Mouse (Mus musculus): Measurements from ENCODE around the gene Vps8. TPM values are rescaled to one million over a fixed set of nuclear protein-coding genes. Genes with fewer than 3 reads are reported as not detected.
A peak's percentile ranks its signal among the peaks of the same experiment; 100 is the strongest.

The Vps8 gene
- total RNA-seq, 2 experiments from 2014 or later = 23.0 to 23.2 TPM

DNA sequence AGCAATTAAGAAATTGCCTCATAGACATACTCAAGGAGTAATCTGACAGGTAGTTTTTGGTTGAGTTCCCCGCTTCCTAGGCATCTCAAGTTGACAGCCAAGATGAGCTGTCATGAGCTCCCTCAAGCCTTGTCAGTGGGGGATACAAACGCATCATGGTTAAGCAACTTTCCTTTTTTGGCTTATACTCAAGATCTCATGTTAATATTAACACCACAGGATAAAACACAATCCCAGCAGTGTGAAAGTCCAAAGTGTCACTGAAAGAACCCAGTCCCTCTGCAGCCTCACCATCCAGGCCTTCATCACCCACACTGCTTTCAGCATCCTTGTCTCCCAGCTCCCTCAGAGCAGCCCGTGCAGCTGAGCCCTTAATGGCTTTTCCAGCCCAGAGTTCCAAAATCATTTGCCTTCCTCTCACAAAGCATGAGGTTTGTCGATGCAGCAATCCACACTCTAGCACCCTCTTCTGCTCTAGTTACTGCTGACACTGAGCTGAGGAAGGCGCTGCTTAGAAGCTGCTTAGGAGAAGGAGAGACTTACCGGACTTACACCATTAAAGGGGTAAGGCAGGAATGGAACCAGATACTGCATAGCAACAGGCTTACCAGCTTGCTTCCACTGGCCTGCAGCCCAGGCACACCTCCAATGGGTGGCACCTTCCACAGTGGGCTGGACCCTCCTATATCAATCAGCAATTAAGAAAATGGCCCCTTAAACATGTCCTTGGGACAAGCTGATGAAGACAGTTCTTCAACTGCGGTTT is 113.5 kb downstream of the Vps8 start:
- intact Hi-C loops (cut with DNase I) = loop anchor here (5.0 kb wide), 1 partner anchor 231 kb away; no protein-coding TSS in a partner anchor
- no peak for DNase-seq

DNA sequence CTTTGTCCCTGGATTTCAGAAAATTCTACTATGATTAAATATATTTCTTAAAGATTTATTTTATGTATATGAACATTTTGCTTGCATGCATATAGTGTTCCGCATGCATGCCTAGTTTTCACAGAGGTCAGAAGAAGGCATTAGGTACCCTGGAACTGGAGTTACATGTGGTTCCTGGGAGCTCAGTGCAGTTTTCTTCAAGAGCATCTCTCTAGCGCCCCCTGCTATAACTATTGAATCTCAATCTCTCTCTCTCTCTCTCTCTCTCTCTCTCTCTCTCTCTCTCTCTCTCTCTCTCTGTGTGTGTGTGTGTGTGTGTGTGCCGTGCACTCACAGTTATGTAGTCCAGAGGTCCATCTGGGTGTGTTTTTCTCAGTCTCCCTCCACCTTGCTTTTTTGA is 114.4 kb downstream of the Vps8 start:
- intact Hi-C loops (cut with DNase I) = loop anchor here (5.0 kb wide), 1 partner anchor 230 kb away; no protein-coding TSS in a partner anchor
- DNase-seq = no peak

DNA sequence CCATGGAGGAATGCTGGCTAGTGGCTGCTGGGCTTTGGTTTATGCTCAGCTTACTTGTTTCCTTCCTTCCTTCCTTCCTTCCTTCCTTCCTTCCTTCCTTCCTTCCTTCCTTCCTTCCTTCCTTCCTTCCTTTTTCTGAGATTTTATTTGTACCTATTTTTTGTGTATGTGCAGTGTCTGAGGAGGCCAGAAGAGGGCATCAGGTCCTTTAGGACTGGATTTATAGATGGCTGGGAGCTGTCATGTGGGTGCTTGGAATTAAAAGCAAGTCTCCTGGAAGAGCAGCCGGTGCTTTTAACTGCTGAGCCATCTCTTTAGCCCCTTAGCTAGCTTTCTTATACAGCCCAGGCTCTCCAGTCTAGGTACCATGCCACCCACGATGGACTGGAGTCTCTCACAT is 116.0 kb downstream of the Vps8 start:
- no peak for DNase-seq
- intact Hi-C loops (cut with DNase I) = loop anchor here (2.0 to 5.0 kb wide), 2 partner anchors 190 to 228 kb away; no protein-coding TSS in a partner anchor

DNA sequence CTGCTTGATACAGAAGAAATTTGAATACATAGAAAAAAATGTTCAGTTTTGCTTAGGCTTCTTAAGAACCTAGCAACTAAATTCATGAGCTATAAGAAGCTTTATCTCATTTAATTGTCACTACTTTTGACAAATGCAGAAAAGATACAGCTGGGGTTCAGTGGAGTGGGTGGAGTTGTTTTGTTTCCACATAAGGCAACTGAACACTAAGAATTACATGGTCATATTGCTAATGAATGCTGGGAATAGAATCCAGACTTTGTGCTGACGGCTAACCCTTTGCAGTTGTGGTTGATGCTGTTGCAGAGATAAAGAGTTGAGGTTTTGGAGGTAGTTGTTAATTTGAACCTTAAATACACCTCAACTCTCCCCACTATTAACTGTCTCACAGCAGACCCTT is 119.6 kb downstream of the Vps8 start:
- no peak for DNase-seq

DNA sequence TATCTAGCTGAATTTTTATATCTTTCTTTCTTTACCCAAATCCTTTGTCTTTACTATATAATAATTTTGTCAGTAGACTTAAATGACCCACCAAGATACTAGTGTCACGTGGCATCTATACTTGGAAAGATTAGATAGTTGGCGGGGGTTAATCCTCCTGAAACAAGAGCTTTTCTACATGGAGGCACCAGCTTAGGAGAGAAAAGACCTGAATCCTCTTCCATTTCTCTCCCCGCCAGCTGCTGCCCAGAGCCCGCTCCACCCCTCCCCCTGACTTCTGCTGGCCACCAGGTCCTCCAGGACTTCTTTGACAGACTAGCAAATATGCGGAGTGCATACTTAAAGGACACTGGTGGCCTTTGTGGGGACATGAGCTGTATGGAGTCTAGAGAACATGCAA is 124.5 kb downstream of the Vps8 start:
- no peak for DNase-seq
- intact Hi-C loops (cut with DNase I) = no loop called here

More for the DNA sequence above, 119.6 kb downstream of the Vps8 start:
- intact Hi-C loops (cut with DNase I) = no loop called here

DNA sequence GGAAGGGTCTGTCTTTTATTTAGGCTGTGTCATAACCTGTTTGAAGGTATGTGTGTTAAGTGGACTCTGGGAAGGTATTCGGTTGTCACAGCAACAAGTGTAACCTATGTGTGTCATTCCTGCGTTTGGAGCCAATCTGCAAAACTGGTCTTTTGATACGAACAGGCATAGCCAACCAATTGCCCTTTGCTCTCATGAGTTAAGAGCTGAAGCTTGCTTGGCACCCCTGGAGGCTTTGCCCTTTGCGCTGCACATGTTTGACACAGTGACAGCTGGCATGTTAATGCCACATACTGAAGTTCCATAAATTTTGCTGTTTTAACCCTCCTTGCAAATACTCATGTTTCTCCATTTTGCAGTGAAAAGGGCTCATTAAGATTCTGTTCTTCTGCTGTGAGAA is 126.8 kb downstream of the Vps8 start:
- DNase-seq = no peak
- intact Hi-C loops (cut with DNase I) = no loop called here

DNA sequence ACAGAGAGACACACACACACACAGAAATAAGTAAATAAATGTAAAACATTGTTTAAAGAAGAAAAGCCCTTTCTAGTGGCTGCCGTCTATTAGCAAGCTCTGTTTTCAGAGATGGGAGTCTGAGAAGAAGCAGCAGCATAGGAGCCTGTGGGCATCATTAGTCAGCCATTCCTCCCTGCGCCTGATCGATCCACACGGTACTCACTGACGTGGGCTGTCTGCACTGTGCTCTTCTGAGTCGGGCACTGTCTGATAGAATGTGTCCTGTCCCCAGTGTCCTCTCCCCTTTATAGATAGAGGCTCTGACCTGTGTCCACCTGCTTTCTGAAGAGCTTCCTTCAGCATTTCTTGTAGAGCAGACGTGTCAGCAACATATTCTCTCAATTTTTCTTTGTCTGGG is 127.5 kb downstream of the Vps8 start:
- intact Hi-C loops (cut with DNase I) = no loop called here
- DNase-seq = no peak

DNA sequence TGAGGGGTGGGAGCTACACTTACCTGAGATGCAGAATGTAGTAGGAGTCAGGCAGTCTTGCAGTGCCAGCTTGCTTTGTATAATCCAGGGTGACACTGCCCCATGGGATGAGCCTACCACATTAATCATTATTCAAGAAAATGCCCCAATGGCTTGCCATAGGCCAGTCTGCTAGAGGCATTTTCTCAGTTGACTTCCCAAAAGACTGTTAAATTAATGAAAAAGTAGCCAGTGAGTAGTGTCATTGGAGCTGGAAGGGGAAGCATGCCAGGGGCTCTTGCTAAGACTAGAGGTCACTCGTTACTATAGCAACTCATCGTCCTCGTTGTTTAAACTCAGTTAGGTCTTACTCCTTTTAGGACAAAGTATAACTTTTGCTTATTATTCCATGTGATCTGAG is 130.6 kb downstream of the Vps8 start:
- intact Hi-C loops (cut with DNase I) = no loop called here
- DNase-seq = no peak

DNA sequence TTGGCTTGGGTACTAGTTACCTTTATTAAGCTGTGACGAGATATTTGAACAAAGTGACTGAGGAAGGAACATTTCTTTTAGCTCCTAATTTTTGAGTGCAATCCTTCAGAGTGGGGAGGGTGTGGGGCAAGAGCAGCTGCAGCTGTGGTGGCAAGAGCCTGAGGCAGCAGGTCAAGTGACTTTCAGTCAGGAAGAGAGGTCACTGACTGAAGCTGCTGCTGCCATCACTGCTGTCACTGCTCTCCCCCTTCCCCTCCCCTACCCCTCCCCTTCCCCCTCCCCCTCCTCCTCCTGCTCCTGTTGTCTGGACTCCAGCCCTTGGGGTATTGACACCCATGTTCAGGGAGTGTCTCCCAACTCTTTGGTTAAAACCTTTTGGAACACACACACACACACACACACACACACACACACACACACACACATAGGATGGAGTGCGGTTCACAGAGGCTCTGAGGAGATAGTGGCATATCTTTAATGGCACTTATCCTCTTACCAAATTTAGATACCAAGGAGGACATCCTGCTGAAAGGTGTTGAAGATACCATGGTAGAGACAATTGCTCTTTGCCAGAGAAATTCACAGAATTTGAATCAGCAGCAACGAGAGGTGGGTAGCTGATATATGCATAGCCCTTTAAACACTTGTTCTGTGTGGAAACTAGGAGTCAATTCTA is 139.8 kb downstream of the Vps8 start:
- no peak for DNase-seq
- intact Hi-C loops (cut with DNase I) = no loop called here

DNA sequence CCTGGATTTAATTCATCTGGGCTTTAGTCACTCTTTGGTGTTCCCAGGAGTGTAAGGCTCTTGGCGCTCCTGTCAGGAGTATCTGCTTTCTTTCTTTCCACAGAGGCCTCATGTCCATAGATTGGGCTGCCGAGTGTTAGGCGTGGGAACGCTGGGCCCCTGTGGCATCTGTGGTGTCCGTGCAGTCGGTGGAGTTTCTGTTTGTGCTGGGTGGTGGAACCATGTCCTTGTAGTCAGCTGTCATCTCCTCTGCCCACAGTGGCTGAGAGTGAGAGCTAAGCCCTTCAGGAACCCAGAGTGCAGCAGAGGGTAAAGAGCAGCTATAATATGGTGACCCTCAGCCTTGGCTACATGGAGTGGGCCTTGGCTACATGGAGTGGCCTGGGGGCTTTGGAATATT is 140.4 kb downstream of the Vps8 start:
- intact Hi-C loops (cut with DNase I) = no loop called here
- no peak for DNase-seq

DNA sequence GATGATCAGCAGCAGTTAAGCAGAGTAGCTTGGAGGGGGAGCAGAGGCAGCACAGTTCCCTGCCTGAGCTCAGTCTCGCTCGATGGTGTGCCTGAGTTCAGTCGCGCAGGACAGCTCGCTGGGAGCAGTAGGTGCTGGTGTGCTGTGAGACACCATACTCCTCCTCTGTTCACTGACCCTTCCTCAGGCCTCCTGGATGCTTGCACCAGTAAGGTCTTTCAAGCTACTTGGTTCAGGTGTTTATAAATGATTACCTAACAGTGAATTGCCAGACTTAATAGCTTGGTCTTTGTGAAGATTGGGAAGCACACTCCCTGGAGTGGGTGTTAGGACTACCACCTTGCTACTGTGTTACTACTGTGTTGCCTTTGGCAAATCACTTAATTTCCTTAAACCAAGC is 144.2 kb downstream of the Vps8 start:
- intact Hi-C loops (cut with DNase I) = no loop called here
- no peak for DNase-seq

DNA sequence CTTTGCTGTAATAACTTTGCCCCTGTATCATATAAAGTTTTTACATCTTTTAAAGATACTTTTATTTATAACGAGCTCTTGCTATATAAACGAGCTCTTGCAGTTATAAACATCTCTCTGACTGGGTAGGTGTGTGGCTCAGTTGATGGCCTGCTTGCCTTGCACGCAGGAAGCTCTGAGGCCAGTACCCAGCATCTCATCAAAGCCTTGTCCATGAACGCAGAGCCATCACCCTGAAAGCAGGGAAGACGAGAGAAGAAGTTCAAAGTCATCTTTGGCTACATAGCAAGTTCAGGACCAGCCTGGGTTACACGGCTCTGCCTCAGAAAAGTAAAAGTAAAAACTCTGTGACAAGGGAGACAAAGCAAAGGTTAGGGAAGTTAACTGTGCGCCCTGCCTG is 147.0 kb downstream of the Vps8 start:
- intact Hi-C loops (cut with DNase I) = no loop called here
- DNase-seq = no peak

DNA sequence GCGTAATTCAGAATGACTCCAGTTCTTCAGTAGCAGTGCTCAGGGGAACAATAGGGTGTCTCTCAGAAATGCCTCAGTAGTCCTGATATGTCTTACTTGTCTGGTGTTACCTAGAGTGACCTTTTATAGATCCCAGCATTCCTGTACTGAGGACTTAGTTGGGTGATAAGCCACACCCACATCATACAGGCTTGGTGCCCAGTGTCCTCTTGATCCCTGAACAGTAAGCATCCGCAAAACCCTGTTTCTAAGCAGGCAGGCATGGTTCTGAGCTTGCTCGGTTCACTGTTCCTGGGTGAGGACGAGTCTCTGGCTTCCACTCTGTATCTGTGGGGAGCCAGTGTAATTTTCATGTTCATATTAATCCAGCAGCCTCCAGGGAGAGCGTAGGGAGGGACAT is 147.9 kb downstream of the Vps8 start:
- intact Hi-C loops (cut with DNase I) = no loop called here
- DNase-seq = no peak

DNA sequence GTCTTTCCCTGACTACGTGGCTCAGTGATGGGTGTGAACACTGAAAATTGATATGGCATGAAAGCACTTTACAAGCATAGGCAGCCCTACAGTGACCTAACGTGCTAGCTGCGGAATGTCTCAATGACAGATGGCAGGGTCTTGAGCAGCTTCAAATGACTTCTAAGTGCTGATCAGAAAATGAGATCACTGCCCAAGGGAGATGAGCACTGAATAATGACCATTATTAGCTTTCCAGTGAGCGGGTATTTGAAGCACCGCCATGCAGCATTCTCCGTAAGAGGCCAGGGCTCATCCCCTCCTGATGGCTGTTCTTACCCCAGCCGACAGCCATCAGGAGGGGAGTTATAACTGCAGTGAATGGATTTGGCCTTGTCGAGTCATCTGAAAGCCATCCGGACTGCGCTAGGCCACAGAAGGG is 153.1 kb downstream of the Vps8 start:
- intact Hi-C loops (cut with DNase I) = no loop called here
- DNase-seq = no peak

DNA sequence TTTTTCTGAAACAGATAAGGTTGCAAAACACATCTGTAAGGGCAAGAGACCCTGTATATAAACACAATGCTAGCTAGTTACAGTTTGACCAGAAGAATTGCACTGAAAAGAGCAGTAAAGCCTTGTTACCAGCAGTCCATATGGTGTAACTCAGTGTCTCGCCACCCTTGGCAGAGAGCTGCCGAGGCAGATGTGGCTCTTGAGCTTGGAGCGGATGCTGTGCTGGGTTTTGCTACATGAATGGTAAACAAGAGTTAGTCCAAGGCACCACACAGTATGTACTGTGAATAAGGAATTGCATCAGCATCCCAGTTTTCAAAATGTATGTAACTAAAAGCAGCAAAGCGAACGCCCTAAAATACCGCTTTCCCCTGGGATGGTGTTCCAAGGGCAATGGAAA is 166.2 kb downstream of the Vps8 start:
- intact Hi-C loops (cut with DNase I) = no loop called here
- DNase-seq = no peak

DNA sequence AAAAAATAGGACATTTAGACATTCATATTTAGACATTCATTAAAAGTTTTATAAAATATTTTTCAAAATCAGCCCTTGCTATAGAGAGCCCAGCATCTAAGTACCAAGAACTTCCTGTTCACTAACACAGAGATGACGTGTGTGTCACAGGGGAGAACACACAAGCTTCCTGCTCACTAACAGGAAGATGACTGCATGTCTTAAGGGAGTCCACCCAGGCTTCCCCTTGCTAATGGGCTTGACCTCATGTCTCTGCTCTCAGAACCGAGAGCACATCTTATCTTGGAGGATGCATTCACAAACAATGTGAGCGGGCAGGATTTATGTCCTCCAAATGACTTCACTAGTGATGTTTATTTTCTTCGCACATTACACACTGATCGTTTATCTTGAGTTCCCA is 167.9 kb downstream of the Vps8 start:
- intact Hi-C loops (cut with DNase I) = no loop called here
- peak; percentile 57 to 59 for DNase-seq

DNA sequence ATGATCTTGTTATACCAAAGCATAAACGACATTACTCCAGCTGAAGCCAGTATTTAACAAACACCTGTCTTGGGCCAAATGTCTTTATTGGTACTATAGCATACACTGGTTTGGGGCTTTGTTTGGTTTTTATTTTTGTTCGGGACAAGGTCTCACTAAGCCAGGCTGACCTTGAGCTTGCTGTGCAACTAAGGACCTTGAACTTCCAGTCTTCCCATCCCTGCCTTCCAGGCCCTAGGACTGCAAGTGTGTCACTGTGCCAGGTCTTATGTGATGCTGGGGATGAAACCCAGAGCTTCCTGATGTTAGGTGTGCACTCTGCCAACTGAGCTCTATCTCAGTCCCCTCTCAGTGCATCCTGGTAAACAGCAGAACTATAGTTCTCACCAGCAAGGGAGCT is 168.6 kb downstream of the Vps8 start:
- intact Hi-C loops (cut with DNase I) = no loop called here

DNA sequence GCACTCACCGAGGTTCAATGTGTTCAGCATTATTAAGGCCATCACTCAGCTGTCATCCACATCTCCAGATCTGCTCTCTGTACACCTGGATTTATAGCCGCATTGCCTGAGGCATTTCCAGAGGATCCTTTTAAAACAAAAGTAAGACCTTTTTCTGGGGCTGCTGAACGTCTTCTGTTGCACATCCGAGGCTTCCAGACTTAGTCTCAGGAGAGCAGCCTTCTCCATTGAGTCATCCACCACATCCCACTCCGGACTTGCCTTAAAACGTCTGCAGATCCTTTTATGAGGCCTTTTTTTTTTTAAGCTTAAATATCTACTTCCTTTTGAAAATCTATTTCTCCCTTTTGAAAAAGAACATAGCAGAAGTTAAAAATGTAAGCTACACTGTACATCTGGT is 172.6 kb downstream of the Vps8 start:
- intact Hi-C loops (cut with DNase I) = no loop called here
- DNase-seq = no peak

More for the DNA sequence above, 168.6 kb downstream of the Vps8 start:
- no peak for DNase-seq

DNA sequence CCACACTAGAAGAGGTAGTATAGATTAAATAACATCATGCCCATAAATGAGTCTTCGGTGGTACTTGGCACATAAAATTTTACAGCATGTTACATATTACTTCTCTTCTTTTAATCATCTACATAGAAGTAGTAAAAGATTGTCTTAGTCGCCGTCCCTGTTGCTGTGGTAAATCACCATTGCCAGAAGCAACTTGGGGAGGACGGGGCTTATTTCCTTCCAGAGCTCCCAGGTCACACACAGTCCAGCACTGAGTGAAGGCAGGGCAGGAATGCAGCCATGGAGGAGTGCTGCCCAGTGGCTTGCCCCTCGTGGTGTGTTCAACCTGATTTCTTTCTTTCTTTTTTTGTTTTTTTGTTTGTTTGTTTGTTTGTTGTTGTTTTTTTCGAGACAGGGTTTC is 181.4 kb downstream of the Vps8 start:
- no peak for DNase-seq
- intact Hi-C loops (cut with DNase I) = no loop called here

DNA sequence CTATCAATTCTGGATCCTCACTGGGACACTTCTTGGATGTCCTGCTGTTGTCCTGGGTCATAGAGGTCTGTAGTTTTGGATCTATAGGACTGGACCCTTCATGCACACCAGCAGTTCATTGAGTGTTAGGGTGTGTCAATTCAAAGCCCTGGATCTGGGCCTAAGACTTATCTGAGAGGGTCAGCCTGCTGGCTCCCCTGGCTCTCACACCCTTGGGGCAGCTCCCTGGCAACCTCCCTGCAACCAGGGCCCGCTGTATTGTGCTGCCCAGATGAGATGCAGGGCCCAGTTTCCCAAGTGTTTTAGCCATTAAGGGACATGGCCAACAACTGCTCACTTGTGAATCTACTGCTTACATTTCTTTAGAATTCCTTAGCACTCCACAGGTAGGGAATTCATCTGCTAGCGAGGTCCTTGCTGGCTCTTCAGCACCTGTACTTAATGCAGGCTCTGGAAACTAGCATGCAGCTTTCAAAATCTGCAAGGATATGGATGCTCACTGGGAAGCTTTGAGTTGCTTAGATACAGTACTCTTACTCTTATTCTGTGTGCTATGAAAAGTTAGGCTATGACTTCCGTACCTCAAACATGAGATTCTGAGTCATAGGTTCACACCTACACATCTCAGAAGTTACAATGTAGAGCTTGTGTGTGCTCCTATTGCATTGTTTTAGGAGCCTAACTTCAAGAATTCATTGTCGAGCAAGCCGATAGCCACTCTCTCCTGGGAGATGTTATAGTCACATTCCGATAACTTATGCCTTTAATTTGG is 183.5 kb downstream of the Vps8 start:
- no peak for DNase-seq

DNA sequence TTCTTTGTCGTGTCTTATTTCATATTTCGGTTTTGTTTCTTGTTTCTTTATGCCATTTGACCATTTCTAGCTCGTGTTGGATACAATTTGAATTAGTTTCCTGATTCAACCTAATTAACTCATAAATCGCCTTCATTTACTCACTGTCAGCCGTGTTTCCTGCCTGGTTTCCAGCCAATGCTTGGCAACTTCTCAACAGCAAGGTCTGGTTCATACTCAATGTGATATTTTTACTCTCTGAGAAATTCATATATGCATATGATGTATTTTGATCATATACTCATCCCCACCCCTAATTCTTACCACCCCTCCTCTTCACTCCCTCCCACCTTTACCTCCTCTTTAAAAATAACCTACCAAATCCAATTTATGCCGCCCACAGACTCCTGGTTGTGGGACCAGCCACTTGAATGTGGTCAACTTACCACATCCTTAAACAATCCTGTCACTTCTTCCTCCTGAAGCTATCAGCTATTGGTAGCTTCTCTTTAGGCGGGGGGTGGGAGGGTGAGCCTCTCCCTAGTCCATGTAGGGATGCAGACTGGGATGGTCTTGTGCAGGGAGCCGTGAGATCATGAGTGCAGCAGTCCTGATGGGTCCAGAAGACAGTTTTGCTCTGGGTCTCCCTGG is 184.2 kb downstream of the Vps8 start:
- intact Hi-C loops (cut with DNase I) = no loop called here
- no peak for DNase-seq

More for the DNA sequence above, 183.5 kb downstream of the Vps8 start:
- intact Hi-C loops (cut with DNase I) = no loop called here

Data from heart, postnatal 10 days (tissue).